ENCODE assay signal across 7 mouse cellular contexts in the genomic region with DNA sequence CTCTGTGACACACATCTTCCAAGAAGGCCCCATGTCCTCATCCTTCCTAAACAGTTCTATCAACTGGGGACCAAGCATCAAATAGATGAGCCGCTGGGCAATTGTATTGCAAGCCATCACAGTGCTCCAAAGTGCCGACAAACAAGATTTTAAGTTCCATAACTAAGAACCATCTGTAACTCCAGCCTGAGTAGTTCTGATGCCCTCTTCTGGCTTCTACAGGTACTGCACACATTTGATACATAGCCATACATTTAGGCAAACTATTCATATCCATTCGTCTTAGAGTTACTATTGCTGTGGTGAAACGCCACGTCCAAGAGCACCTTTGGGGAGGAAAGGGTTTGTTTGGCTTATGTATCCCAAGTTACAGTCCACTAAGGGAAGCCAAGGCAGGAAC. TPM values are rescaled to one million over a fixed set of nuclear protein-coding genes. Genes with fewer than 3 reads are reported as not detected.
A peak's percentile ranks its signal among the peaks of the same experiment; 100 is the strongest.
DNase-seq lines count a peak whose midpoint lies in the region; ATAC-seq and TF ChIP-seq lines count a peak whose summit lies in the region.

No protein-coding gene starts in this region.

- H3K4me3 ChIP-seq in hindbrain, embryonic 11.5 days (ENCODE audit: low read depth, low read length), result no peak overlapping the region
- H3K4me3 ChIP-seq in hindbrain, embryonic 16.5 days (ENCODE audit: low read length), result no peak overlapping the region
- no peak overlapping the region for H3K4me3 ChIP-seq in ES-E14 (ENCODE audit: insufficient read depth in 1 of 2, low read depth in 1 of 2, low read length in 2 of 2, poor library complexity in 1 of 2, severe bottlenecking in 1 of 2)

- no peak overlapping the region for H3K9ac ChIP-seq in hindbrain, embryonic 11.5 days (ENCODE audit: low read depth, low read length)
- no peak overlapping the region for H3K9ac ChIP-seq in hindbrain, embryonic 16.5 days (ENCODE audit: low read depth, low read length)
- no peak overlapping the region for H3K9ac ChIP-seq in ES-E14 (ENCODE audit: insufficient read depth, low read depth, low read length, poor library complexity, severe bottlenecking)

- no peaks in the 10 kb centered on the region for H3K27me3 ChIP-seq in hindbrain, embryonic 11.5 days (ENCODE audit: control insufficient read depth, insufficient read depth, low read length)
- H3K27me3 ChIP-seq in hindbrain, embryonic 16.5 days (replicated peaks; ENCODE audit: control insufficient read depth, insufficient read depth, low read length), result no peaks in the 10 kb centered on the region

- WGBS in hindbrain, embryonic 11.5 days, result 77% methylated on average over 5 of the region's 5 CpGs
- 81% methylated on average over 5 of the region's 5 CpGs for WGBS in hindbrain, embryonic 16.5 days

- no peak overlapping the region for H3K4me2 ChIP-seq in hindbrain, embryonic 11.5 days (replicated peaks; ENCODE audit: low read depth, low read length)
- no peak overlapping the region for H3K4me2 ChIP-seq in hindbrain, embryonic 16.5 days (ENCODE audit: low read length)

- no peaks in the 10 kb centered on the region for H3K4me1 ChIP-seq in hindbrain, embryonic 11.5 days (replicated peaks; ENCODE audit: control insufficient read depth, insufficient read depth, low read length)
- H3K4me1 ChIP-seq in hindbrain, embryonic 16.5 days (ENCODE audit: control insufficient read depth, insufficient read depth, low read depth, low read length), result no peaks in the 10 kb centered on the region
- no peaks in the 10 kb centered on the region for H3K4me1 ChIP-seq in ES-E14 (ENCODE audit: control insufficient read depth in 2 of 2, insufficient read depth in 2 of 2, low read length in 2 of 2, poor library complexity in 1 of 2)

- no peak for ATAC-seq in hindbrain, embryonic 11.5 days (ENCODE audit: low FRiP score)
- ATAC-seq in hindbrain, embryonic 16.5 days, result no peak

- H3K36me3 ChIP-seq in hindbrain, embryonic 11.5 days (ENCODE audit: control insufficient read depth, insufficient read depth, low read length), result no peaks in the 10 kb centered on the region
- H3K36me3 ChIP-seq in hindbrain, embryonic 16.5 days (ENCODE audit: control insufficient read depth, insufficient read depth, low read length), result no peaks in the 10 kb centered on the region
- no peaks in the 10 kb centered on the region for H3K36me3 ChIP-seq in ES-E14 (ENCODE audit: control insufficient read depth, insufficient read depth, low read length, poor library complexity, severe bottlenecking)

- in situ Hi-C loops in ES-E14 (cut with MboI; ENCODE audit: low sequenced_read_pairs in 2 of 2, unreplicated experiment in 2 of 2), result no loop called here

- H3K27ac ChIP-seq in hindbrain, embryonic 11.5 days (ENCODE audit: low read depth, low read length), result no peak overlapping the region
- no peak overlapping the region for H3K27ac ChIP-seq in hindbrain, embryonic 16.5 days (ENCODE audit: low read depth, low read length)
- H3K27ac ChIP-seq in ES-E14 (ENCODE audit: insufficient read depth, low read depth, low read length, poor library complexity, severe bottlenecking), result no peak overlapping the region

- DNase-seq in hindbrain, embryonic 11.5 days (ENCODE audit: low spot score), result peak; percentile 54
- DNase-seq in A20 (ENCODE audit: low read depth, low spot score) (peak; percentile 72), ES-E14 (ENCODE audit: low read depth, low spot score) (peak; percentile 36)
- DNase-seq in lung, postnatal 14 days, result peak; percentile 45
- no peak for DNase-seq in cerebellum, postnatal 4 days (ENCODE audit: low spot score in 2 of 2)
- DNase-seq in adrenal gland, postnatal 25 days, result no peak

- no peaks in the 10 kb centered on the region for H3K9me3 ChIP-seq in hindbrain, embryonic 11.5 days (ENCODE audit: control insufficient read depth, low read length)
- H3K9me3 ChIP-seq in hindbrain, embryonic 16.5 days (ENCODE audit: control insufficient read depth, low read length), result no peaks in the 10 kb centered on the region
- H3K9me3 ChIP-seq in ES-E14 (ENCODE audit: control insufficient read depth, insufficient read depth, low read depth, low read length), result no peaks in the 10 kb centered on the region

TF ChIP-seq in ES-E14, 5 proteins besides CTCF, POLR2A, EP300 and RAD21:
- peak; percentile 4; the same call in 1 of the 2 replicates for TF ChIP-seq ZC3H11A (IDR thresholded peaks at IDR 0.05; ENCODE audit: borderline replicate concordance, low read depth, low read length)
- TF ChIP-seq HCFC1 (IDR thresholded peaks at IDR 0.05; ENCODE audit: borderline replicate concordance, insufficient read depth, low read length), result no peak

RNA-seq across cellular contexts. Expression of gene Anp32e, which starts 30.0 kb away (rescaled TPM):
- 114 and 133 TPM in 2 replicates for polyA plus RNA-seq in hindbrain, embryonic 11.5 days (2014; fragmentation: Nextera tagmentation; extraction: Ambion mirVana)
- 110 and 118 TPM in 2 replicates for polyA plus RNA-seq in hindbrain, embryonic 16.5 days (2015; fragmentation: Nextera tagmentation; extraction: Ambion mirVana)
- total RNA-seq in ES-E14 (2012; rRNA removed), result 40.9 and 50.8 TPM in 2 replicates
- 77.8 and 94.0 TPM in 2 replicates for total RNA-seq in adrenal gland, postnatal 25 days (2021)

RNA-seq across cellular contexts. Expression of gene Plekho1, which starts 36.7 kb away (rescaled TPM):
- 70.0 and 73.7 TPM in 2 replicates for polyA plus RNA-seq in hindbrain, embryonic 11.5 days (2014; fragmentation: Nextera tagmentation; extraction: Ambion mirVana)
- 27.7 and 41.3 TPM in 2 replicates for polyA plus RNA-seq in hindbrain, embryonic 16.5 days (2015; fragmentation: Nextera tagmentation; extraction: Ambion mirVana)
- 12.0 and 19.6 TPM in 2 replicates for total RNA-seq in ES-E14 (2012; rRNA removed)
- 18.6 and 25.1 TPM in 2 replicates for total RNA-seq in adrenal gland, postnatal 25 days (2021)

RNA-seq across cellular contexts. Expression of gene Car14, which starts 54.6 kb away (rescaled TPM):
- polyA plus RNA-seq in hindbrain, embryonic 11.5 days (2014; fragmentation: Nextera tagmentation; extraction: Ambion mirVana), result 26.5 and 27.8 TPM in 2 replicates
- 16.1 and 16.9 TPM in 2 replicates for polyA plus RNA-seq in hindbrain, embryonic 16.5 days (2015; fragmentation: Nextera tagmentation; extraction: Ambion mirVana)
- total RNA-seq in ES-E14 (2012; rRNA removed), result 2.5 and 4.0 TPM in 2 replicates
- 2.7 and 5.7 TPM in 2 replicates for total RNA-seq in adrenal gland, postnatal 25 days (2021)

Comparison
In these comparisons a context has a peak if more than half of its experiments do, and no peak if none do; other contexts are left out.
1. DNase-seq: peak in hindbrain, embryonic 11.5 days (single experiment), A20 (single experiment), ES-E14 (single experiment) and lung, postnatal 14 days (single experiment); none in cerebellum, postnatal 4 days (0 of 2) and adrenal gland, postnatal 25 days (single experiment).